Mouse (Mus musculus): ENCODE measurements at regions not wholly inside any gene's neighbourhood (a gene's known extent, or its start where the extent isn't known, plus 50 kb on each side); places are given as distances from the start of the nearest gene placed in this dataset.

GRCm38 (mm10) chr1:64254673-64255072, 132.6 kb upstream of the Klf7 start:
- TF ChIP-seq CTCF (IDR thresholded peaks at IDR 0.05; ENCODE audit: low read depth) (no peak), EP300 (IDR thresholded peaks at IDR 0.05; ENCODE audit: low read depth) (no peak)
